Mouse (Mus musculus) megakaryocyte, embryonic 14.5 days (primary cell): ENCODE measurements around the gene Mical2. TPM values are rescaled to one million over a fixed set of nuclear protein-coding genes. Genes with fewer than 3 reads are reported as not detected.

Source experiments
- H3K27me3 ChIP-seq: replicated peaks from 2 replicates; pipeline ENCODE3; 2012; ENCODE audit warnings: inconsistent platforms
- H3K36me3 ChIP-seq: replicated peaks from 2 replicates; pipeline ENCODE3; 2012; ENCODE audit warnings: low read length, inconsistent platforms, mixed read lengths
- H3K4me1 ChIP-seq: 2 replicates; pipeline ENCODE4 v1.6.1; 2012; ENCODE audit warnings: inconsistent platforms
- H3K4me3 ChIP-seq: replicated peaks from 2 replicates; pipeline ENCODE3; 2012; ENCODE audit warnings: moderate library complexity, mild to moderate bottlenecking, inconsistent platforms
- H3K9me3 ChIP-seq: 2 replicates; pipeline ENCODE4 v1.6.1; 2012; ENCODE audit warnings: inconsistent platforms
- FLI1 ChIP-seq: IDR thresholded peaks from 2 replicates; pipeline ENCODE4 v1.6.1; 2012; ENCODE audit warnings: low read length, inconsistent platforms, mixed read lengths
- GATA1 ChIP-seq: IDR thresholded peaks from 3 replicates; pipeline ENCODE4 v1.6.1; 2012; ENCODE audit warnings: mixed read lengths, low read length, inconsistent platforms, borderline replicate concordance
- polyA plus RNA-seq: library from polyadenylated mRNA; stranded (reverse); fragments of >175 nt; gene quantifications from 2 replicates; pipeline ENCODE4 v1.2.3, GENCODE M21; 2012; ENCODE audit warnings: low replicate concordance; ENCODE audit not compliant: insufficient read depth

The Mical2 gene
- polyA plus RNA-seq, 1 experiment = 0.22 TPM

DNA sequence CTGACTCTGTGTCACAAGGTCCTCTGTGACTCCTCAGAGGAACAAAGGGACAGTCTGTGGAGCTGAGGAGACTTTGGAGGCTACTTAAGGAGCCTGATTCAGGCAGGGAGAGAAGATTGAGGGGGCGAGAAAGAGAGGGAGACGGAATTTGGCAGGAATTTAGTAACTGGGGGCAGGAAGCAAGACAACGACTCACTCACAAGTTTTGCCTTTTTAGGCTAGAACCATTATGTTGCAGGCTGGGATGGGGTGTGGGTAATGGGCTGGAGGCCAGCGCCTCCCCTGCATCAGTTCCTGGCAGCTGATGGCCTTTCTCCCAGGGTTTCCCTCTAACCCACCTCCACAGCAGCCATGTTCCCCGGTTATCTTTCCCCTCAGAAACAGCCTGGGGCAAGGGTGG, 152.8 kb downstream of the Mical2 start:
- TF ChIP-seq GATA1 = no peak
- no peak for TF ChIP-seq FLI1
- Histone ChIP-seq H3K4me1 (peaks cover 8% of the 10 kb centered on the region), H3K27me3 (peaks cover 27% of the 10 kb centered on the region), H3K9me3 (peaks cover 5% of the 10 kb centered on the region; the same call in 1 of the 2 replicates), H3K36me3 (no peaks in the 10 kb centered on the region), H3K4me3 (no peak overlapping the region)

DNA sequence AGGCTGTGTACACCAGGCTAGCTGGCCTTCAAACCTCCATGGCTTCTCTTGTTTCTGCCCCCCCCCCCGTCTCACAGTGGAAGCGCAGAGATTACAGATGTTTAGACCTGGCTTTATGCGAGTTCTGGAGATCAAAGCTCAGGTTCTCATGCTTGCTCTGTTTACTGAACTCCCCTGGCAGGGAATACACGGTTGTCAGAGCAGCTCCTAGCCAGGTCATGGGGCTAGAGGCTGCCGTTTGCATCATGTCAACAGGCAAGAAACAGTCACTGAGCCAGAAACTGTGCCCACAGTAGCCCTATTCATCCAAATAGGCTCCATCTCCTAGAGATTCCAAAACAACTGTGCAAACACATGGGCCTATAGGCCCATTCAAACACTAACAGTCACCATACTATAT, 160.9 kb downstream of the Mical2 start:
- no peaks in the 10 kb centered on the region for H3K36me3 ChIP-seq
- H3K4me1 ChIP-seq = peaks cover 35% of the 10 kb centered on the region
- H3K4me3 ChIP-seq = no peak overlapping the region
- peaks cover 24% of the 10 kb centered on the region for H3K27me3 ChIP-seq
- TF ChIP-seq FLI1 (no peak), GATA1 (no peak)
- H3K9me3 ChIP-seq = no peaks in the 10 kb centered on the region

DNA sequence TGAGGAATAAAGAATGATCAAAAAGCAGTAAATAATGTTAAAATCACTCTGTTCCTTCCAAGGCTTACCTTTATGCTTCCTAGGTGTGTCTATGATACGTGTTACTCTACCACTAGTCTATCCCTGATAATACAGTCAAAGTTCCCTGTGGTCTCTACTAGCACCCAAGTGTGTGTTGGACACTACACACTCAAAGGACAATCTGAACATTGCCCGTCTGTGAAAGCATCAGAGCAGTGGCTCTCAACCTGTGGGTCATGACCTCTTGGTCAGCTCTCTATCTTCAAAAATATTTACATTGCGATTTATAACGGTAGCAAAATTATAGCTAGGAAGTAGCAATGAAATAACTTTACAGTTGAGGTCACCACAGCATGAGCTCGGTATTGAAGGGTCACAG, 162.2 kb downstream of the Mical2 start:
- Histone ChIP-seq H3K9me3 (no peaks in the 10 kb centered on the region), H3K4me3 (no peak overlapping the region), H3K27me3 (peaks cover 22% of the 10 kb centered on the region), H3K4me1 (peaks cover 48% of the 10 kb centered on the region), H3K36me3 (no peaks in the 10 kb centered on the region)
- TF ChIP-seq GATA1 = no peak
- no peak for TF ChIP-seq FLI1

DNA sequence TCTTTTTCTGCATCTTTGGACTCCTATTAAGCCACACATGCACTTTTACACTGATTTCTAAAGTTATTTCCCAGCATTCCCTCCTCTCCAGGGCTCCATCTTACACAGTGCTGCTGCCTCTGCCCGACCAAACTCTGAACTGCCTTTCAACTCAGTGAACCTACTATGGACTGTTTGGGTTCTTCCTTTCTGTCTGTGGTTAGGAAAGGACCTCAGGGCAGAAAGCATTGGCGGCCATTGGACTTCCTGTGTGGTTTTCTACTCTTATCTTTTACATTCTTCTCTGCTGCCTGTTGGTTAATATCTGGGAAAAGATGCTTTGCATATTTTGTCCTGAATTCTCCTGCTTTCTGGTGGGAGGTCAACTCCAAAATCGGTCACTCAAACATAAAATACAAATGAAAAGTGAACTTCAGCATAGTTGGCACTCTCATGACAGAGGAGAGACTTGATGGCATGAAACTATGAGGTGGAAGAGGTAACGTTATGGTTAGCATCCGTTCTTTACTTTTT, 162.8 kb downstream of the Mical2 start:
- Histone ChIP-seq H3K36me3 (no peaks in the 10 kb centered on the region), H3K9me3 (no peaks in the 10 kb centered on the region), H3K27me3 (peaks cover 20% of the 10 kb centered on the region), H3K4me1 (peaks cover 53% of the 10 kb centered on the region), H3K4me3 (no peak overlapping the region)
- no peak for TF ChIP-seq FLI1
- no peak for TF ChIP-seq GATA1

DNA sequence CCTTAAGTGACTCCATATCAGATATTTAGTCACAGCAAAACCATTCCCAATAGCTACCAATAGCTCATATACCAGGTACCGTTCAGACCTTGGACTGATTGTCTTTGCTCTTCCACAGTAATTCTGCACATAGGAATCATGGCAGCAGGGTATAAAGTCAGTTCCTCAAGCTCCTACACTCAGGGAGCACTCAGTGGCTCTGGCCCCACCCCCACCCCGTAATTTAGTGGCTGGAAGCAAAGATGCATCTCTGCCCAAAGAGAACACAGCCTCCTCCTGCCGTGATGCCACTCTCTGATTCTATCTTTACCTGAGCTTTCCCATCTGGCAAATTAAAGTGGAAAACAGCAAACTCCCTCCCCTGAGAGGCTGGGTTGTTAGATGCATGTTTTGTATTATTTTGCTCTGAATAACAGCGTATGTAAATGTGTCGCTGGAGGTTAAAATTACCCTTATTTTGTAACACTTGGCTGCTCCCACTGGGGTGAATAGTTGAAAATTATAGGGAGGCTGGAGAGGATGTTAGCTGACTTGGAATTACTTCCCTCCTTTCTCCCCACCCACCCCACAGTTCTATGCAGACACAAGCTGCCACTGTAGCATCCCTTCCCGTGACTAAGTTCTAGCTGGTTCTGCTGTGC, 164.1 kb downstream of the Mical2 start:
- TF ChIP-seq GATA1 = no peak
- no peak for TF ChIP-seq FLI1
- no peak overlapping the region for H3K4me3 ChIP-seq
- no peaks in the 10 kb centered on the region for H3K36me3 ChIP-seq
- peaks cover 54% of the 10 kb centered on the region for H3K4me1 ChIP-seq
- peaks cover 20% of the 10 kb centered on the region for H3K27me3 ChIP-seq
- no peaks in the 10 kb centered on the region for H3K9me3 ChIP-seq

DNA sequence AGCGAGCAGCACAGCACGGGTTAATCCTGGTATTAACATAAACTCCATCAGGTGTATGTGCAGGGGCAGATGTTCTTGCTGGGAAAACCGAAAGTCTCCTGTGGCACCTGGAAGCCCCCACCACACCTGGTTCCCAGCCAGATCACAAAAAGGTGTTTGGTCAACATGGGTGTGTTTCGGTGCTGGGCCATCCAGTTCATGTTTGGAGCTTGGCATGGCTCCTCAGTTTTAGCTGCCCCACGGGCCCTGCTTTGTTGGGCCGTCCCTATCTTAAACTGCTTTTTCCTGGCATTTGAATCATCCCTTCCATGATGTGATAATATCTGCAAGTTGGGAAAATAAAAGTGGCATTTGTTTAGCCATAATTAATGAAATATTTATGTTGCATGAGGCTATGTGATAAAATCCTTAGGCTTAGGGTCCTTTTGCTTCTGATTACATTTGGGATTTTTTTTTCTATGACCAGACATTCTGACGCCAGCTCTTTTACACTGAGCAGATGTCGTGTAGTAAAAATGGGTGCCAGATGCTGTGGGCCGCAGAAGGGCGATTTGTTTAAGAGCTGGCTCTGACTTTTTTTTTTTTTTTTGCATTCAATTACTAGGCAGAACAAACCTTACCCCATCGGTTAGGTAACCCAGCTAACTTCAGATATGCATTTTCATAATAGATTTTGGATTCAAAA, 164.7 kb downstream of the Mical2 start:
- Histone ChIP-seq H3K36me3 (no peaks in the 10 kb centered on the region), H3K4me3 (no peak overlapping the region), H3K9me3 (no peaks in the 10 kb centered on the region), H3K27me3 (peaks cover 22% of the 10 kb centered on the region), H3K4me1 (peaks cover 54% of the 10 kb centered on the region)
- TF ChIP-seq GATA1 (no peak), FLI1 (no peak)

DNA sequence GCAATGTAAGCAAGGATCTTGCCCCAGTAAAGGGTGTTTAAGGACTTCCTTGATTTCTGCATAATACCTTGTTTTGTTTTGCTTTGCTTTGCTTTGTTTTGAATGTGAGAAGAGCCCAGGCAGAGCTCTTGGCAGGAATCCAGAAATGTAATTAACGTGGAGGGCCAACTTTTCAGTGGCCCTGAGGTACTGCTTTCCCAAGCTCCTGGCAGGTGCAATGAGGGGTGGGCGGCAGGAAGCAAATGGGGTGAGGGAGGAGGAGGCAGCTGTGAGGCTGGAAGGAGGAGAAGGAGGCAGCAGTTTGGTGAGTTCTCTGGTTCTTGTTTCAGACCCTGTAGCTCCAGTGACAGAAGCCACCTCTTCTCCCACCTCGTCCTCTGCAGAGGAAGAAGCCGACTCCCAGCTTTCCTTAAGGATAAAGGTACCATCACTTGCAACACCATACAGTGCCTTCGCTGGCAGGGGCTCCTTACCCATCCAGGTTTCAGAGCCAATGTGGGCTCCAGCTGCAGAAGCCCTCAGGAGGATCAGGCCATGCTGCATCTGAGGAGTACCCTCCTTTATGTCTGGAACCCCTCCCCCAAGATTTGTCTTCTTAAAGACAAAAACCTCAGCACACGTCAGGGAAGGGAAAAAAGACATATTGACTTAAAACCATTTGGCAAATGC, 165.4 kb downstream of the Mical2 start:
- Histone ChIP-seq H3K9me3 (no peaks in the 10 kb centered on the region), H3K36me3 (no peaks in the 10 kb centered on the region), H3K27me3 (peaks cover 24% of the 10 kb centered on the region), H3K4me3 (no peak overlapping the region), H3K4me1 (peaks cover 54% of the 10 kb centered on the region)
- no peak for TF ChIP-seq GATA1
- TF ChIP-seq FLI1 = no peak

DNA sequence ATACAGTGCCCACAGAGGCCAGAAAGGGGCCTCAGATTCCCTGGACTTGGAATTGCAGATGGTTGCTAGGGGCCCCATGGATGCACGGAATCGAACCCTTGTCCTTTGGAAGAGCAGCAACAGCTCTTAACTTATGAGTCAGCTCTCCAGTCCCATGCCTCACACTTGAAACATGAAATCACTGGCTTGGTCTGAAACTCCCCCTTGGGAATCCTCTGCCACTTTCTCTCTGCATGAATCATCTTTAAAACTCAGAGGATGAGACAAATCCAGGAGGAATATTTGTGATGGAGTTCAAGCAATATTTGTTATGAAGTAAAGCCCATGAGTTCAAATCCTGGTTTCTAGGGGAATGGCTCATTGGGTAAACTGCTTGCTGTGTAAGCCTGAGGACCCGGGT, 172.1 kb downstream of the Mical2 start:
- Histone ChIP-seq H3K4me1 (peaks cover 19% of the 10 kb centered on the region), H3K36me3 (no peaks in the 10 kb centered on the region), H3K4me3 (no peak overlapping the region), H3K9me3 (no peaks in the 10 kb centered on the region), H3K27me3 (peaks cover 13% of the 10 kb centered on the region)
- TF ChIP-seq FLI1 = no peak
- TF ChIP-seq GATA1 = no peak

DNA sequence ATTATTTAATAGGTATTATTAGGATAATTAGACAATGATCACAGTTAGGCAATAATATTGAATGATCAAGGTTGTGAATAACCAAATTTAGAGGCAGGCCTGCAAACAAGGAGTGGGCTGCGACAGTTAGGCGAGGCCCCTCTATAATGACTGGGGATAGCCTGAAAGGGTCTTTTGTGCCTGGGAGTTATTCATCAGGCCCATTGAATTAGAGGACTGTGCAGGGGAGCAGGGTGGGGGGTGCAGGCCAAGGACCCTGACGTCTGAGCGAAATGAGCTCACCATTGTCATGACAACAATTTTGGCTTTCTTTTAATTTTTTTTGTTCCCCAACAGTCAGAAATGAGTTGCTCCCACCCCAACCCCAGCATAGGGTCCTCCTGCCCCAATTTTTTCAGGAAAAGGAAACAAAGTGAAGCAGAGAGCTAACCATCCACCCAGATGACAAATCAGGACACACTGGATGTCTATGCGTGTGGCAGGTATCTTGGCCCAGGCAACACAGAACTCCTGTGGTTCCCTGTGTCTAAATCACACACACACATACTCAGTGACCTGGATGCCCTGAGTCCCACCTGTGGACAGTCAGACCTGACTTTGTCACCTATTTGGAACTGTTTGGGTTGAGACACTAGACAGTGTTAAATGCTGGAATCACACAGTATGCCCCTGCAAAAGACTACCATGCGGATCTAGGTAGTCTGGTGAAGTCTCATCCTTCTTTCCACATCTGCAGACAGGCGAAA, 173.9 kb downstream of the Mical2 start:
- H3K9me3 ChIP-seq = no peaks in the 10 kb centered on the region
- TF ChIP-seq FLI1 (no peak), GATA1 (no peak)
- peaks cover 19% of the 10 kb centered on the region for H3K27me3 ChIP-seq
- no peak overlapping the region for H3K4me3 ChIP-seq
- no peaks in the 10 kb centered on the region for H3K36me3 ChIP-seq
- H3K4me1 ChIP-seq = peaks cover 14% of the 10 kb centered on the region

DNA sequence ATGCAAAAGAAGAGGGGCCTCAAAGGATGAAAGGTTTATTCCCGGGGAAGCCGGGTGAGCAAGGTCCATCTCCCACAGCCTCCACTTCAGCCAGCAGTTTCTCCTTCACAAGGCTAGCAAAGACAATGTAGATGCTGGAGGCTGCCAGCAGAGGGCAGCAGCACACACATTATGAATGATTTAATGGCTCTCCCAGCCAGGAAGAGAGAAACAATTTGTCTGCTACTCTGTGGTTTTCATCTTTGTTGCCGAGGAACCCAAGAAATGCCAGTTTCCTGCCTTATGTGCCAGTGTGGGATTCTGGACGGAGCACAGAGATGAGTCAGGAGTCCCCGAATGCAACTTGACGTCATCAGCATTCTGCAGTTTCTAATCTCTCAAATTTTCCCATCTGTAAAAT, 174.5 kb downstream of the Mical2 start:
- H3K4me1 ChIP-seq = peaks cover 20% of the 10 kb centered on the region
- no peak overlapping the region for H3K4me3 ChIP-seq
- no peaks in the 10 kb centered on the region for H3K9me3 ChIP-seq
- no peaks in the 10 kb centered on the region for H3K36me3 ChIP-seq
- peaks cover 15% of the 10 kb centered on the region for H3K27me3 ChIP-seq
- no peak for TF ChIP-seq FLI1
- TF ChIP-seq GATA1 = no peak
